Mouse (Mus musculus) forebrain, embryonic 10.5 days (tissue): ENCODE data around the gene Cep104. TPM values are rescaled to one million over a fixed set of nuclear protein-coding genes. Genes with fewer than 3 reads are reported as not detected.

Source experiments
- DNase-seq: peaks from one replicate; pipeline ENCODE4 v3.0.0-alpha.2; 2017; ENCODE audit warnings: low spot score; ENCODE audit errors: extremely low spot score
- H3K27ac ChIP-seq: fragments of 300-500 bp; sonication (generic); 2 replicates; pipeline ENCODE4 v1.5.1; 2016; ENCODE audit warnings: mild to moderate bottlenecking
- H3K27me3 ChIP-seq: fragments of 300-500 bp; sonication (generic); 2 replicates; pipeline ENCODE4 v1.6.1; 2016; ENCODE audit warnings: mild to moderate bottlenecking; ENCODE audit not compliant: poor library complexity, severe bottlenecking
- H3K36me3 ChIP-seq: fragments of 300-500 bp; sonication (generic); replicated peaks from 2 replicates; pipeline ENCODE4 v1.6.1; 2016; ENCODE audit warnings: mild to moderate bottlenecking, moderate library complexity
- H3K4me1 ChIP-seq: fragments of 300-500 bp; sonication (generic); 2 replicates; pipeline ENCODE4 v1.6.1; 2016
- H3K4me3 ChIP-seq: fragments of 300-500 bp; sonication (generic); 2 replicates; pipeline ENCODE4 v1.5.1; 2016; ENCODE audit warnings: mild to moderate bottlenecking, moderate library complexity
- H3K9me3 ChIP-seq: fragments of 300-500 bp; sonication (generic); 2 replicates; pipeline ENCODE4 v1.6.1; 2016; ENCODE audit warnings: mild to moderate bottlenecking, moderate library complexity
- WGBS: fragments of 180-500 bp; shearing (Covaris S2); methylation state at CpG from one replicate; pipeline ENCODE4 v1.1.7; 2016; 5-methylcytosine and 5-hydroxymethylcytosine counted together
- polyA plus RNA-seq: library from polyadenylated mRNA; unstranded; fragments of >200 nt; fragmentation: Nextera tagmentation; extraction: Ambion mirVana; gene quantifications from 2 replicates; pipeline ENCODE4 v1.2.1, GENCODE M21; 2016

Cep104 gene
- polyA plus RNA-seq, 1 experiment from 2014 or later, result 22.0 TPM

GRCm38 (mm10) chr4:154026441-154026761 lies 51.4 kb downstream of the Cep104 start:
- peaks cover 45% of the 10 kb centered on the region for H3K27me3 ChIP-seq
- WGBS, result 26% methylated on average over 2 of the region's 2 CpGs
- H3K36me3 ChIP-seq, result peaks cover 16% of the 10 kb centered on the region
- H3K9me3 ChIP-seq, result no peaks in the 10 kb centered on the region
- peaks cover 32% of the 10 kb centered on the region for H3K4me1 ChIP-seq
- no peak for DNase-seq
- H3K4me3 ChIP-seq, result peak overlapping the region; percentile 53
- peak overlapping the region; percentile 78 for H3K27ac ChIP-seq

- no peak overlapping the region for H3K4me3 ChIP-seq
- no peaks in the 10 kb centered on the region for H3K36me3 ChIP-seq
- DNase-seq, result no peak
- H3K9me3 ChIP-seq, result no peaks in the 10 kb centered on the region
- no peak overlapping the region for H3K27ac ChIP-seq
- H3K4me1 ChIP-seq, result peaks cover 32% of the 10 kb centered on the region
- H3K27me3 ChIP-seq, result peaks cover 45% of the 10 kb centered on the region
- 86% methylated on average over 7 of the region's 7 CpGs for WGBS
Observed at GRCm38 (mm10) chr4:154028066-154028465, 53.1 kb downstream of the Cep104 start.

GRCm38 (mm10) chr4:154028646-154029045 lies 53.7 kb downstream of the Cep104 start:
- DNase-seq, result no peak
- Histone ChIP-seq H3K4me3 (no peak overlapping the region), H3K36me3 (no peaks in the 10 kb centered on the region), H3K9me3 (no peaks in the 10 kb centered on the region), H3K27me3 (peaks cover 42% of the 10 kb centered on the region), H3K27ac (no peak overlapping the region), H3K4me1 (peaks cover 30% of the 10 kb centered on the region)

- no peak for DNase-seq
- Histone ChIP-seq H3K4me3 (no peak overlapping the region), H3K9me3 (no peaks in the 10 kb centered on the region), H3K36me3 (no peaks in the 10 kb centered on the region), H3K27ac (no peak overlapping the region), H3K27me3 (peaks cover 3% of the 10 kb centered on the region; the same call in 1 of the 2 replicates), H3K4me1 (peaks cover 2% of the 10 kb centered on the region; the same call in 1 of the 2 replicates)
- WGBS, result 52% methylated on average over 3 of the region's 3 CpGs
Observed at GRCm38 (mm10) chr4:154037123-154037522, 62.1 kb downstream of the Cep104 start.

GRCm38 (mm10) chr4:154042577-154042976 lies 67.6 kb downstream of the Cep104 start, which contains the start of gene Ccdc27:
Gene Ccdc27 (minus strand): TSS chr4:154042677.
- no peaks in the 10 kb centered on the region for H3K9me3 ChIP-seq
- no peaks in the 10 kb centered on the region for H3K36me3 ChIP-seq
- no peaks in the 10 kb centered on the region for H3K27me3 ChIP-seq
- H3K4me1 ChIP-seq, result no peaks in the 10 kb centered on the region
- DNase-seq, result no peak
- WGBS, result 84% methylated on average over 9 of the region's 9 CpGs
- H3K4me3 ChIP-seq, result no peak within 1 kb of the TSS
- no peak within 1 kb of the TSS for H3K27ac ChIP-seq

GRCm38 (mm10) chr4:154045837-154046236 lies 70.8 kb downstream of the Cep104 start:
- 66% methylated on average over 5 of the region's 5 CpGs for WGBS
- H3K36me3 ChIP-seq, result no peaks in the 10 kb centered on the region
- no peak overlapping the region for H3K4me3 ChIP-seq

GRCm38 (mm10) chr4:154051401-154051800 lies 76.4 kb downstream of the Cep104 start:
- Histone ChIP-seq H3K27me3 (no peaks in the 10 kb centered on the region), H3K27ac (no peak overlapping the region), H3K4me1 (no peaks in the 10 kb centered on the region), H3K4me3 (no peak overlapping the region), H3K36me3 (no peaks in the 10 kb centered on the region), H3K9me3 (no peaks in the 10 kb centered on the region)
- 90% methylated on average over 3 of the region's 3 CpGs for WGBS
- no peak for DNase-seq

More at GRCm38 (mm10) chr4:154045837-154046236, 70.8 kb downstream of the Cep104 start:
- Histone ChIP-seq H3K9me3 (no peaks in the 10 kb centered on the region), H3K4me1 (no peaks in the 10 kb centered on the region), H3K27me3 (no peaks in the 10 kb centered on the region), H3K27ac (no peak overlapping the region)
- no peak for DNase-seq

- no peak overlapping the region for H3K4me3 ChIP-seq
- 66% methylated on average over 4 of the region's 4 CpGs for WGBS
- H3K4me1 ChIP-seq, result peaks cover 3% of the 10 kb centered on the region; the same call in 1 of the 2 replicates
- H3K27me3 ChIP-seq, result no peaks in the 10 kb centered on the region
- H3K9me3 ChIP-seq, result no peaks in the 10 kb centered on the region
- H3K36me3 ChIP-seq, result no peaks in the 10 kb centered on the region
- no peak for DNase-seq
- no peak overlapping the region for H3K27ac ChIP-seq
Observed at GRCm38 (mm10) chr4:154053065-154053464, 78.1 kb downstream of the Cep104 start.

- Histone ChIP-seq H3K4me1 (peaks cover 3% of the 10 kb centered on the region; the same call in 1 of the 2 replicates), H3K27ac (no peak overlapping the region), H3K4me3 (no peak overlapping the region), H3K27me3 (no peaks in the 10 kb centered on the region), H3K9me3 (no peaks in the 10 kb centered on the region), H3K36me3 (no peaks in the 10 kb centered on the region)
- 93% methylated on average over 7 of the region's 7 CpGs for WGBS
- DNase-seq, result no peak
Observed at GRCm38 (mm10) chr4:154055482-154055881, 80.5 kb downstream of the Cep104 start.

- Histone ChIP-seq H3K27ac (no peak overlapping the region), H3K9me3 (no peaks in the 10 kb centered on the region), H3K27me3 (no peaks in the 10 kb centered on the region), H3K36me3 (no peaks in the 10 kb centered on the region), H3K4me1 (peaks cover 3% of the 10 kb centered on the region; the same call in 1 of the 2 replicates), H3K4me3 (no peak overlapping the region)
- no peak for DNase-seq
- WGBS, result 80% methylated on average over 2 of the region's 2 CpGs
Observed at GRCm38 (mm10) chr4:154056046-154056445, 81.1 kb downstream of the Cep104 start.

GRCm38 (mm10) chr4:154056661-154057060 lies 81.7 kb downstream of the Cep104 start:
- DNase-seq, result no peak
- no peaks in the 10 kb centered on the region for H3K27me3 ChIP-seq
- H3K9me3 ChIP-seq, result no peaks in the 10 kb centered on the region
- no peak overlapping the region for H3K4me3 ChIP-seq
- peaks cover 3% of the 10 kb centered on the region; the same call in 1 of the 2 replicates for H3K4me1 ChIP-seq
- WGBS, result 71% methylated on average over 2 of the region's 2 CpGs
- H3K27ac ChIP-seq, result no peak overlapping the region
- no peaks in the 10 kb centered on the region for H3K36me3 ChIP-seq

GRCm38 (mm10) chr4:154057696-154058095 lies 82.7 kb downstream of the Cep104 start:
- Histone ChIP-seq H3K27me3 (no peaks in the 10 kb centered on the region), H3K4me1 (peaks cover 3% of the 10 kb centered on the region; the same call in 1 of the 2 replicates), H3K9me3 (no peaks in the 10 kb centered on the region), H3K27ac (no peak overlapping the region), H3K4me3 (no peak overlapping the region), H3K36me3 (no peaks in the 10 kb centered on the region)
- 75% methylated on average over 4 of the region's 4 CpGs for WGBS
- DNase-seq, result no peak
